Mouse (Mus musculus): ENCODE measurements around the gene Cpn1.

- no peak for TF ChIP-seq CTCF (IDR thresholded peaks at IDR 0.05; ENCODE audit: borderline replicate concordance, control insufficient read depth, extremely low read depth, insufficient read depth, low read length, poor library complexity)
- TF ChIP-seq POLR2A (IDR thresholded peaks at IDR 0.05; ENCODE audit: control insufficient read depth, extremely low read depth, insufficient read depth, low read length, poor library complexity): no peak
These were observed 23.6 kb downstream of the Cpn1 start for GRCm38 (mm10) chr19:43962795-43963194.
